In the genomic region with DNA sequence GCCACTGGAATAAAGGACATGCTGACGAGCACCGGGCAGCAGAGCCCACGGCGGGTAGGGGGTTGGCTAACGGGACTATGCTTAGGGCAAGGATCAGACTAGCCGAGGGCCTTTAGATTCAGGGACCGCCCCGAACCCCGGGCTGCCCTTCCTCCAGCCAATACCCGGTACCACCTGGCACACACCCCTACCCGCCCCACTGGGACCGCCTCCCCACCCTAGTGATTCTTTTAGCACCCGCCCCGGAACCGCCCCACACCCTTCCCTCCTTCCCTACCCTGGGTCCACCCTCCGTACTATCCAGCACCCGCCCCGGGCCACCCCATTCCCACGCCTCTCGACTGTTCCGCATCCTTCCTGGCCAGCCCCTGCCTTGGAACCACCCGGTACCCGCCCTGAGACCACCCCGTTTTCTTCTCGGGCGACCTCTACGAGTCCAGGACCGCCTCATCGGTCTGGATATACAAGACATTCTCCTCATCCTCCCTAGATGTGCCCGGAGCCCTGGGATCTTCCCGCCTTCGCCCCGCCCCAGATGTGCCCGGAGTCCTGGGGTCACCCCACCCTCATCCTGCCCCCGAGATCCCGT, we compare ENCODE assay signal across 8 mouse cellular contexts. TPM values are rescaled to one million over a fixed set of nuclear protein-coding genes. Genes with fewer than 3 reads are reported as not detected.
DNase-seq lines count a peak whose midpoint lies in the region; ATAC-seq and TF ChIP-seq lines count a peak whose summit lies in the region.

No protein-coding gene starts in this region.

- H3K9ac ChIP-seq in forebrain, embryonic 13.5 days, result peak overlapping the region; percentile 72
- peak overlapping the region; percentile 45 for H3K9ac ChIP-seq in liver, embryonic 14.5 days (replicated peaks)
- peak overlapping the region; percentile 56 for H3K9ac ChIP-seq in neural tube, embryonic 11.5 days (ENCODE audit: low read length)
- H3K9ac ChIP-seq in stomach, postnatal 0 days (ENCODE audit: low read length), result peak overlapping the region; percentile 63

- peak; percentile 73 for DNase-seq in c-Kit-positive CD71-positive TER-119-positive erythroid progenitor cells, embryonic 14.5 days (ENCODE audit: low spot score)
- peak; percentile 76 to 80 for DNase-seq in heart, postnatal 10 days
- DNase-seq in kidney, postnatal 4 days, result peak; percentile 81 to 87
- DNase-seq in liver, embryonic 14.5 days (ENCODE audit: low read depth in 3 of 3, low spot score in 3 of 3), result peak; percentile 64 to 73 (median 68)
- DNase-seq in neural tube, embryonic 11.5 days (ENCODE audit: low spot score), result peak; percentile 35
- DNase-seq in stomach, postnatal 0 days (ENCODE audit: low spot score), result peak; percentile 90

- TF ChIP-seq EP300 in liver, embryonic 14.5 days (IDR thresholded peaks at IDR 0.05; ENCODE audit: low read depth), result peak; percentile 16; the same call in 1 of the 2 replicates
- no peak for TF ChIP-seq EP300 in stomach, postnatal 0 days (optimal IDR thresholded peaks at IDR 0.05)

- ATAC-seq in CD4-positive, CD25-positive, alpha-beta regulatory T cell, adult 4 months, result peak; percentile 76
- peak; percentile 86 for ATAC-seq in forebrain, embryonic 13.5 days
- ATAC-seq in liver, embryonic 14.5 days (ENCODE audit: insufficient read depth), result peak; percentile 95
- peak; percentile 83 for ATAC-seq in neural tube, embryonic 11.5 days (ENCODE audit: insufficient read depth, low FRiP score, low TSS enrichment)
- ATAC-seq in stomach, postnatal 0 days (ENCODE audit: low FRiP score, low TSS enrichment), result peak; percentile 94

- H3K4me1 ChIP-seq in forebrain, embryonic 13.5 days, result peaks cover 6% of the 10 kb centered on the region; the same call in 1 of the 2 replicates
- peaks cover 8 to 10% of the 10 kb centered on the region in 2 experiments for H3K4me1 ChIP-seq in liver, embryonic 14.5 days (replicated peaks; ENCODE audit: control insufficient read depth in 2 of 2, insufficient read depth in 2 of 2, low read length in 1 of 2)
- H3K4me1 ChIP-seq in neural tube, embryonic 11.5 days (ENCODE audit: control insufficient read depth, insufficient read depth, low read length), result no peaks in the 10 kb centered on the region
- H3K4me1 ChIP-seq in stomach, postnatal 0 days (replicated peaks; ENCODE audit: control insufficient read depth, insufficient read depth), result no peaks in the 10 kb centered on the region

- H3K27me3 ChIP-seq in forebrain, embryonic 13.5 days, result peaks cover 8% of the 10 kb centered on the region; the same call in 1 of the 2 replicates
- H3K27me3 ChIP-seq in liver, embryonic 14.5 days (ENCODE audit: control insufficient read depth, insufficient read depth, low read length), result no peaks in the 10 kb centered on the region
- no peaks in the 10 kb centered on the region for H3K27me3 ChIP-seq in neural tube, embryonic 11.5 days (ENCODE audit: control insufficient read depth, insufficient read depth, low read length)
- no peaks in the 10 kb centered on the region for H3K27me3 ChIP-seq in stomach, postnatal 0 days (ENCODE audit: control insufficient read depth, insufficient read depth, low read length)

- peak overlapping the region; percentile 78 for H3K4me2 ChIP-seq in forebrain, embryonic 13.5 days
- peak overlapping the region; percentile 76 for H3K4me2 ChIP-seq in liver, embryonic 14.5 days (ENCODE audit: low read depth)
- peak overlapping the region; percentile 75 for H3K4me2 ChIP-seq in neural tube, embryonic 11.5 days (ENCODE audit: low read depth)
- H3K4me2 ChIP-seq in stomach, postnatal 0 days (replicated peaks; ENCODE audit: low read depth), result peak overlapping the region; percentile 96

- no peaks in the 10 kb centered on the region for H3K36me3 ChIP-seq in forebrain, embryonic 13.5 days (ENCODE audit: poor library complexity, severe bottlenecking)
- H3K36me3 ChIP-seq in liver, embryonic 14.5 days (replicated peaks; ENCODE audit: control insufficient read depth, insufficient read depth, low read depth), result no peaks in the 10 kb centered on the region
- H3K36me3 ChIP-seq in neural tube, embryonic 11.5 days (ENCODE audit: control insufficient read depth, insufficient read depth, low read length), result no peaks in the 10 kb centered on the region
- no peaks in the 10 kb centered on the region for H3K36me3 ChIP-seq in stomach, postnatal 0 days (ENCODE audit: control insufficient read depth, insufficient read depth, low read length)

- no peak overlapping the region for H3K27ac ChIP-seq in forebrain, embryonic 13.5 days
- H3K27ac ChIP-seq in liver, embryonic 14.5 days, result no peak overlapping the region
- no peak overlapping the region for H3K27ac ChIP-seq in neural tube, embryonic 11.5 days (ENCODE audit: low read depth, low read length)
- H3K27ac ChIP-seq in stomach, postnatal 0 days (replicated peaks), result peak overlapping the region; percentile 61

- intact Hi-C loops in heart, postnatal 10 days (cut with DNase I), result loop anchor here (5.0 kb wide), 1 partner anchor 82 kb away; a partner anchor contains a TSS

- WGBS in forebrain, embryonic 13.5 days, result 1% methylated on average over 31 of the region's 36 CpGs
- under 1% methylated on average over 36 of the region's 36 CpGs for WGBS in liver, embryonic 14.5 days (ENCODE audit: insufficient replicate concordance)
- under 1% methylated on average over 35 of the region's 36 CpGs for WGBS in neural tube, embryonic 11.5 days
- 0% methylated on average over 35 of the region's 36 CpGs for WGBS in stomach, postnatal 0 days

- no peak for TF ChIP-seq CTCF in liver, embryonic 14.5 days (IDR thresholded peaks at IDR 0.05; ENCODE audit: low read depth)
- no peak for TF ChIP-seq CTCF in stomach, postnatal 0 days (IDR thresholded peaks at IDR 0.05; ENCODE audit: low read depth)

- H3K4me3 ChIP-seq in forebrain, embryonic 13.5 days, result peak overlapping the region; percentile 54
- peak overlapping the region; percentile 56 to 64 for H3K4me3 ChIP-seq in liver, embryonic 14.5 days (ENCODE audit: insufficient read depth in 1 of 2, low read depth in 2 of 2, low read length in 2 of 2)
- peak overlapping the region; percentile 40 for H3K4me3 ChIP-seq in neural tube, embryonic 11.5 days (ENCODE audit: low read depth, low read length)
- H3K4me3 ChIP-seq in stomach, postnatal 0 days (ENCODE audit: low read depth, low read length), result peak overlapping the region; percentile 57

- H3K9me3 ChIP-seq in forebrain, embryonic 13.5 days (replicated peaks), result no peaks in the 10 kb centered on the region
- no peaks in the 10 kb centered on the region for H3K9me3 ChIP-seq in liver, embryonic 14.5 days (ENCODE audit: control insufficient read depth, low read length)
- no peaks in the 10 kb centered on the region for H3K9me3 ChIP-seq in neural tube, embryonic 11.5 days (ENCODE audit: control insufficient read depth, low read length)
- no peaks in the 10 kb centered on the region for H3K9me3 ChIP-seq in stomach, postnatal 0 days (ENCODE audit: control insufficient read depth, low read length)

RNA-seq across cellular contexts. Expression of a gene that starts 0.7 kb away (rescaled TPM):
- polyA plus RNA-seq in CD4-positive, CD25-positive, alpha-beta regulatory T cell, adult 4 months (2017; shearing (Covaris generic)), result 10 to 100 TPM; 11.3 to 14.6 TPM
- polyA plus RNA-seq in forebrain, embryonic 13.5 days (2015; fragmentation: Nextera tagmentation; extraction: Ambion mirVana), result 3.6 TPM in 2 replicates
- 1 to 10 TPM; 6.0 to 7.3 TPM for total RNA-seq in heart, postnatal 10 days (2021)
- polyA plus RNA-seq in liver, embryonic 14.5 days (2012; rRNA removed), result 23.5 and 28.8 TPM in 2 replicates
- 34.6 and 36.5 TPM in 2 replicates for polyA plus RNA-seq in liver, embryonic 14.5 days (2014; fragmentation: Nextera tagmentation; extraction: Ambion mirVana)
- polyA plus RNA-seq in neural tube, embryonic 11.5 days (2014; fragmentation: Nextera tagmentation; extraction: Ambion mirVana), result 2.4 and 2.8 TPM in 2 replicates
- polyA plus RNA-seq in stomach, postnatal 0 days (2015; fragmentation: Nextera tagmentation; extraction: Ambion mirVana), result 12.4 and 12.5 TPM in 2 replicates

Comparison
In these comparisons a context has a peak if more than half of its experiments do, and no peak if none do; other contexts are left out.
1. DNase-seq: peak in every context shown above with its lines; median percentile 90 in stomach, postnatal 0 days; 84 in kidney, postnatal 4 days; 78 in heart, postnatal 10 days; 73 in c-Kit-positive CD71-positive TER-119-positive erythroid progenitor cells, embryonic 14.5 days; 68 in liver, embryonic 14.5 days; 35 in neural tube, embryonic 11.5 days.